Mouse (Mus musculus) heart, adult 2 months (tissue): ENCODE results near the gene Vrk1. TPM values are rescaled to one million over a fixed set of nuclear protein-coding genes. Genes with fewer than 3 reads are reported as not detected.

Experiments
- DNase-seq, 2 experiments: peaks; one replicate each; pipeline ENCODE4 v3.0.0; 2021
- H3K27ac ChIP-seq: fragments of 200-600 bp; 2 replicates; pipeline ENCODE4 v1.8.1; 2022
- H3K27me3 ChIP-seq: fragments of 200-500 bp; 2 replicates; pipeline ENCODE4 v1.6.1; 2012; ENCODE audit warnings: mild to moderate bottlenecking, low read length, inconsistent platforms, mixed read lengths; ENCODE audit not compliant: control insufficient read depth, insufficient read depth
- H3K36me3 ChIP-seq: fragments of 200-500 bp; 2 replicates; pipeline ENCODE4 v1.6.1; 2012; ENCODE audit warnings: low read length, inconsistent platforms; ENCODE audit not compliant: control insufficient read depth, insufficient read depth
- H3K4me1 ChIP-seq: fragments of 200-500 bp; 2 replicates; pipeline ENCODE4 v1.6.1; 2011; ENCODE audit warnings: low read length; ENCODE audit not compliant: control insufficient read depth, insufficient read depth
- H3K4me3 ChIP-seq: fragments of 200-600 bp; 2 replicates; pipeline ENCODE4 v1.8.1; 2022
- H3K79me2 ChIP-seq: fragments of 200-500 bp; replicated peaks from 2 replicates; pipeline ENCODE4 v1.6.1; 2012; ENCODE audit warnings: mild to moderate bottlenecking, inconsistent platforms, low read length, moderate library complexity, mixed read lengths; ENCODE audit not compliant: control insufficient read depth, insufficient read depth
- H3K9ac ChIP-seq: fragments of 200-500 bp; 2 replicates; pipeline ENCODE4 v1.6.1; 2012; ENCODE audit warnings: low read depth, mild to moderate bottlenecking, control low read depth, inconsistent platforms, low read length, mixed read lengths
- CTCF ChIP-seq: fragments of 200-600 bp; IDR thresholded peaks from 2 replicates; pipeline ENCODE4 v1.8.1; 2022; ENCODE audit warnings: antibody characterized with exemption, mild to moderate bottlenecking, moderate library complexity
- EP300 ChIP-seq: fragments of 200-500 bp; IDR thresholded peaks from 2 replicates; pipeline ENCODE4 v1.6.1; 2011; ENCODE audit warnings: low read depth, low read length, control low read depth; ENCODE audit not compliant: insufficient read depth
- POLR2A ChIP-seq: fragments of 200-500 bp; IDR thresholded peaks from 2 replicates; pipeline ENCODE4 v1.6.1; 2011; ENCODE audit warnings: mild to moderate bottlenecking, low read depth, low read length, control low read depth; ENCODE audit not compliant: insufficient read depth
- WGBS: fragments of 180-500 bp; shearing (Covaris S2); methylation state at CpG from one replicate; pipeline ENCODE4 v1.1.7; 2018; 5-methylcytosine and 5-hydroxymethylcytosine counted together
- intact Hi-C: fragments of 180-260 bp; cut with DNase I; formaldehyde crosslinking; loops from one replicate; pipeline ENCODE4 v1.15.1; 2025
- polyA plus RNA-seq: library from polyadenylated mRNA; depleted of rRNA; stranded (reverse); fragments of >200 nt; gene quantifications from 2 replicates; pipeline ENCODE4 v1.2.3, GENCODE M21; 2012
- total RNA-seq, 2 experiments: library from RNA; stranded (reverse); gene quantifications; 2 replicates each; pipeline ENCODE4 v1.2.3; 2021

Vrk1 gene
- total and polyA plus RNA-seq, 3 experiments = 2.8 to 8.3 (median 7.5) TPM

- Histone ChIP-seq H3K9ac (no peak overlapping the region), H3K36me3 (no peaks in the 10 kb centered on the region), H3K79me2 (no peaks in the 10 kb centered on the region), H3K27me3 (no peaks in the 10 kb centered on the region), H3K27ac (no peak overlapping the region), H3K4me3 (no peak overlapping the region), H3K4me1 (no peaks in the 10 kb centered on the region)
- no peak for TF ChIP-seq EP300
- no peak for TF ChIP-seq CTCF
- no peak for TF ChIP-seq POLR2A
- no peak for DNase-seq
- 86% methylated on average over 10 of the region's 10 CpGs for WGBS
- intact Hi-C loops = no loop called here
Measured at GRCm38 (mm10) chr12:106071575-106072166, 61.6 kb downstream of the Vrk1 start.

GRCm38 (mm10) chr12:106074371-106075155, 64.5 kb downstream of the Vrk1 start:
- intact Hi-C loops = no loop called here
- TF ChIP-seq CTCF (no peak), POLR2A (no peak), EP300 (no peak)

GRCm38 (mm10) chr12:106076131-106076530, 66.1 kb downstream of the Vrk1 start:
- no peak for DNase-seq
- Histone ChIP-seq H3K79me2 (no peaks in the 10 kb centered on the region), H3K27ac (no peak overlapping the region), H3K4me3 (no peak overlapping the region), H3K4me1 (no peaks in the 10 kb centered on the region), H3K27me3 (no peaks in the 10 kb centered on the region), H3K9ac (no peak overlapping the region), H3K36me3 (no peaks in the 10 kb centered on the region)
- intact Hi-C loops = no loop called here
- no peak for TF ChIP-seq EP300
- no peak for TF ChIP-seq CTCF
- no peak for TF ChIP-seq POLR2A
- WGBS = 93% methylated on average over 15 of the region's 15 CpGs

More at GRCm38 (mm10) chr12:106074371-106075155, 64.5 kb downstream of the Vrk1 start:
- 95% methylated on average over 12 of the region's 12 CpGs for WGBS
- no peaks in the 10 kb centered on the region for H3K36me3 ChIP-seq
- no peak overlapping the region for H3K27ac ChIP-seq
- H3K27me3 ChIP-seq = no peaks in the 10 kb centered on the region
- no peak overlapping the region for H3K4me3 ChIP-seq
- H3K79me2 ChIP-seq = no peaks in the 10 kb centered on the region
- H3K4me1 ChIP-seq = no peaks in the 10 kb centered on the region
- no peak for DNase-seq
- no peak overlapping the region for H3K9ac ChIP-seq

- Histone ChIP-seq H3K27me3 (no peaks in the 10 kb centered on the region), H3K79me2 (no peaks in the 10 kb centered on the region), H3K4me1 (no peaks in the 10 kb centered on the region), H3K27ac (no peak overlapping the region), H3K4me3 (no peak overlapping the region), H3K9ac (no peak overlapping the region), H3K36me3 (no peaks in the 10 kb centered on the region)
- no peak for DNase-seq
- intact Hi-C loops = no loop called here
- no peak for TF ChIP-seq CTCF
- no peak for TF ChIP-seq EP300
- TF ChIP-seq POLR2A = no peak
- 89% methylated on average over 5 of the region's 5 CpGs for whole genome bisulfite sequencing
Measured at GRCm38 (mm10) chr12:106080511-106080910, 70.5 kb downstream of the Vrk1 start.

- Histone ChIP-seq H3K9ac (no peak overlapping the region), H3K4me1 (no peaks in the 10 kb centered on the region), H3K36me3 (no peaks in the 10 kb centered on the region), H3K27me3 (no peaks in the 10 kb centered on the region), H3K79me2 (no peaks in the 10 kb centered on the region), H3K27ac (no peak overlapping the region), H3K4me3 (no peak overlapping the region)
- 71% methylated on average over 23 of the region's 23 CpGs for WGBS
- intact Hi-C loops = no loop called here
- no peak for DNase-seq
- TF ChIP-seq POLR2A (no peak), EP300 (no peak), CTCF (no peak)
Measured at GRCm38 (mm10) chr12:106080945-106081747, 71.1 kb downstream of the Vrk1 start.

GRCm38 (mm10) chr12:106081748-106082140, 71.7 kb downstream of the Vrk1 start:
- no peak overlapping the region for H3K9ac ChIP-seq
- H3K36me3 ChIP-seq = no peaks in the 10 kb centered on the region
- TF ChIP-seq EP300 (no peak), POLR2A (no peak), CTCF (no peak)
- H3K4me3 ChIP-seq = no peak overlapping the region
- H3K27me3 ChIP-seq = no peaks in the 10 kb centered on the region
- no peaks in the 10 kb centered on the region for H3K4me1 ChIP-seq
- WGBS = 85% methylated on average over 7 of the region's 7 CpGs
- DNase-seq = no peak
- H3K79me2 ChIP-seq = no peaks in the 10 kb centered on the region
- intact Hi-C loops = no loop called here
- H3K27ac ChIP-seq = no peak overlapping the region
